Mouse (Mus musculus) kidney, embryonic 14.5 days (tissue): Measurements from ENCODE around the gene Tubg1. TPM values are rescaled to one million over a fixed set of nuclear protein-coding genes. Genes with fewer than 3 reads are reported as not detected.
A peak's percentile ranks its signal among the peaks of the same experiment; 100 is the strongest.

Source experiments
- ATAC-seq: fragments of 200-750 bp; cut with Nextera tagmentation; 2 replicates; pipeline ENCODE4 v1.8.0; 2017; ENCODE audit warnings: moderate number of reproducible peaks, mild to moderate bottlenecking, moderate TSS enrichment, moderate library complexity; ENCODE audit not compliant: low FRiP score, low TSS enrichment
- H3K27ac ChIP-seq: fragments of 300-500 bp; sonication (generic); 2 replicates; pipeline ENCODE4 v1.5.1; 2014; ENCODE audit warnings: low read depth, mild to moderate bottlenecking, low read length, moderate library complexity, mixed read lengths
- H3K27me3 ChIP-seq: fragments of 300-500 bp; sonication (generic); 2 replicates; pipeline ENCODE4 v1.6.1; 2014; ENCODE audit warnings: mild to moderate bottlenecking, low read length; ENCODE audit not compliant: control insufficient read depth, insufficient read depth
- H3K36me3 ChIP-seq: fragments of 300-500 bp; sonication (generic); 2 replicates; pipeline ENCODE4 v1.6.1; 2014; ENCODE audit warnings: low read length, mixed read lengths; ENCODE audit not compliant: control insufficient read depth, insufficient read depth
- H3K4me1 ChIP-seq: fragments of 300-500 bp; sonication (generic); 2 replicates; pipeline ENCODE4 v1.6.1; 2014; ENCODE audit warnings: low read length, mixed read lengths; ENCODE audit not compliant: control insufficient read depth, insufficient read depth
- H3K4me2 ChIP-seq: fragments of 300-500 bp; sonication (generic); replicated peaks from 2 replicates; pipeline ENCODE4 v1.6.1; 2014; ENCODE audit warnings: low read depth, mild to moderate bottlenecking, low read length
- H3K4me3 ChIP-seq: fragments of 300-500 bp; sonication (generic); 2 replicates; pipeline ENCODE4 v1.5.1; 2014; ENCODE audit warnings: mild to moderate bottlenecking, low read length
- H3K9ac ChIP-seq: fragments of 300-500 bp; sonication (generic); 2 replicates; pipeline ENCODE4 v1.6.1; 2014; ENCODE audit warnings: low read depth, mild to moderate bottlenecking, low read length, moderate library complexity
- H3K9me3 ChIP-seq: fragments of 300-500 bp; sonication (generic); 2 replicates; pipeline ENCODE4 v1.6.1; 2016; ENCODE audit warnings: low read length; ENCODE audit not compliant: control insufficient read depth
- WGBS: fragments of 180-500 bp; shearing (Covaris S2); extraction: QIAGEN DNeasy Blood & Tissue Kit; methylation state at CpG from one replicate; pipeline ENCODE4 v1.1.7; 2014; 5-methylcytosine and 5-hydroxymethylcytosine counted together
- polyA plus RNA-seq: library from polyadenylated mRNA; unstranded; fragments of >200 nt; fragmentation: Nextera tagmentation; extraction: Ambion mirVana; gene quantifications from 2 replicates; pipeline ENCODE4 v1.2.1, GENCODE M21; 2014

The Tubg1 gene
- polyA plus RNA-seq, 1 experiment from 2014 or later = 95.4 TPM

DNA sequence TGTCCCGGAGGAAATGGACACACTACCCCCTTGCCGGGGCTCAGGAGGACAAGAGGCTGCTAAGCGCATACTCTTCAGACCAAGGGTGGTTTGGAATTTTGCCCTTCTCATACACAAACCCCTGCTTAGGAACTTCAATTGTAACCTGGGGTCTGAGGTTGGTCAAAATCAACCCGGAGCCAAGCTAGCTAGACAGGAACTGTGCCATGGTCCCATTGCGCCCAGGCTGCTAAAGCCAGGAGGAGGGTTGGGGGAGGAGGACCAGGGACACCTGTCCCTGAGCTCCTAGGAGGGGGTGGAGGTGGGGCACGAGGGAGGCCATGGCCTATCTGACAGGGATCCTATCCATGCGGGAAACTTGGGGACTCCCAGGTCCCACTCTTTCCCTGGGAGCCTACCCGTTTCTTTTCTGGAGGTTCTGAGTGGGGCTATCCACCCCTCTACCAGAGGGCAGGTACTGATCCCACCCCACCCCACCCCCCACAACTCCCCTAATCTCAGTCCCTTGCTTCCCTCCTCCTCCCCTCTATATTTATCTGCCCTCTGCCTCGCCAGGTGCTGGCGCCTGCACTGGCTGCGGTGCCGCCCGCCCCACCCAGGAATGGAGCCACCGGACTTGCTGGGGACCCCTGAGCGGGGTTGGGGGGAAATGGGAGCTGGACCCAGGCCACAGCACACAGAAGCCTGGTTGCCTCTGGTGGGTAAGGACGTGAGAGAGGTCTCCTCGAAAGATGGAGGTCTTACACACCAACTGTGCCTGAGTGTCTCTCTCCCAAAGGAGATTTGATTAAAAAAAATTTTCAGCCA lies 49.8 kb downstream of the Tubg1 start:
- Histone ChIP-seq H3K27me3 (peaks cover 33% of the 10 kb centered on the region), H3K27ac (no peak overlapping the region), H3K4me2 (peak overlapping the region; percentile 93), H3K9me3 (no peaks in the 10 kb centered on the region), H3K9ac (peak overlapping the region; percentile 77), H3K36me3 (peaks cover 24% of the 10 kb centered on the region), H3K4me3 (peak overlapping the region; percentile 76), H3K4me1 (peaks cover 56% of the 10 kb centered on the region)
- ATAC-seq = no peak
- 13% methylated on average over 17 of the region's 17 CpGs for WGBS

DNA sequence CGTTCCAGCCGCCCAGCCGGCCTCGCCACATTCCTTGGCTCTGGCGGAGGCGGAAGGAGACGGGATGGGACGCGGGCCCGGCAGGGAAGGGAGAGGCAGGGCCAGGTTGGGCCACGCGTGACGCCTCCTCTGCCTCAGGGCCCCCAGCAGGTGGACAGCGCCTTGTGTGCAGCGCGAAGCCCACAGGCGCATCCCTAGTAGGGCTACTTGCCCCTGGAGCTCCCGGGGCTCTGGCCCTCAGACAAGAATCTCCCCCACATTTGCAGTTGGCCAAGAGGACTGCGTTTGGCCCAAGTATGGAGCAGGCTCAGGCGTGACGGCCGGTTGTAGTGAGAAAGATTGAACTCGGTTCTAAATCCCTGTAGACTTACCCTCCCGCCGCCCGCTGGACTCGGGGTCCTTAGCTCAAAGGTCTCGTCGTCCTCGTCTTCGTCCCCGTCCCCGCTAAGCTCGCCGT lies 50.6 kb downstream of the Tubg1 start, which contains the start of gene Cntnap1:
TSS of gene Cntnap1 (plus strand) at position 170 of the 457 bp plus-strand sequence.
- Histone ChIP-seq H3K27ac (peak within 1 kb of the TSS; percentile 92), H3K27me3 (peaks cover 32% of the 10 kb centered on the region), H3K9me3 (no peaks in the 10 kb centered on the region), H3K4me3 (peak within 1 kb of the TSS; percentile 76), H3K36me3 (peaks cover 22% of the 10 kb centered on the region), H3K4me2 (peak within 1 kb of the TSS; percentile 93), H3K9ac (peak within 1 kb of the TSS; percentile 77), H3K4me1 (peaks cover 54% of the 10 kb centered on the region)
- no peak for ATAC-seq
- WGBS = under 1% methylated on average over 35 of the region's 35 CpGs

GRCm38 (mm10) chr11:101170811-101171610 lies 51.3 kb downstream of the Tubg1 start, which contains the start of gene Plekhh3:
Gene Plekhh3 (minus strand): TSS chr11:101171351.
- H3K9me3 ChIP-seq = no peaks in the 10 kb centered on the region
- peak within 1 kb of the TSS; percentile 76 for H3K4me3 ChIP-seq
- peak within 1 kb of the TSS; percentile 93 for H3K4me2 ChIP-seq
- under 1% methylated on average over 47 of the region's 50 CpGs for WGBS
- H3K9ac ChIP-seq = peak within 1 kb of the TSS; percentile 77
- H3K36me3 ChIP-seq = peaks cover 21% of the 10 kb centered on the region
- H3K4me1 ChIP-seq = peaks cover 54% of the 10 kb centered on the region
- peaks cover 32% of the 10 kb centered on the region for H3K27me3 ChIP-seq
- H3K27ac ChIP-seq = peak within 1 kb of the TSS; percentile 92
- ATAC-seq = peak; percentile 93

GRCm38 (mm10) chr11:101171721-101172433 lies 52.1 kb downstream of the Tubg1 start:
- H3K27me3 ChIP-seq = peaks cover 27% of the 10 kb centered on the region
- H3K4me3 ChIP-seq = peak overlapping the region; percentile 56
- H3K36me3 ChIP-seq = peaks cover 13% of the 10 kb centered on the region
- no peaks in the 10 kb centered on the region for H3K9me3 ChIP-seq
- peak; percentile 41 for ATAC-seq
- under 1% methylated on average over 31 of the region's 31 CpGs for WGBS
- peak overlapping the region; percentile 89 for H3K27ac ChIP-seq
- peaks cover 62% of the 10 kb centered on the region for H3K4me1 ChIP-seq
- peak overlapping the region; percentile 78 for H3K4me2 ChIP-seq
- H3K9ac ChIP-seq = peak overlapping the region; percentile 69; the same call in 1 of the 2 replicates

GRCm38 (mm10) chr11:101172434-101172815 lies 52.7 kb downstream of the Tubg1 start:
- no peak for ATAC-seq
- H3K9ac ChIP-seq = peak overlapping the region; percentile 69; the same call in 1 of the 2 replicates
- H3K4me3 ChIP-seq = peak overlapping the region; percentile 56
- 8% methylated on average over 5 of the region's 5 CpGs for WGBS
- H3K4me2 ChIP-seq = peak overlapping the region; percentile 78
- H3K36me3 ChIP-seq = peaks cover 7% of the 10 kb centered on the region
- H3K27me3 ChIP-seq = peaks cover 27% of the 10 kb centered on the region
- H3K9me3 ChIP-seq = no peaks in the 10 kb centered on the region
- H3K4me1 ChIP-seq = peaks cover 65% of the 10 kb centered on the region
- peak overlapping the region; percentile 89 for H3K27ac ChIP-seq

DNA sequence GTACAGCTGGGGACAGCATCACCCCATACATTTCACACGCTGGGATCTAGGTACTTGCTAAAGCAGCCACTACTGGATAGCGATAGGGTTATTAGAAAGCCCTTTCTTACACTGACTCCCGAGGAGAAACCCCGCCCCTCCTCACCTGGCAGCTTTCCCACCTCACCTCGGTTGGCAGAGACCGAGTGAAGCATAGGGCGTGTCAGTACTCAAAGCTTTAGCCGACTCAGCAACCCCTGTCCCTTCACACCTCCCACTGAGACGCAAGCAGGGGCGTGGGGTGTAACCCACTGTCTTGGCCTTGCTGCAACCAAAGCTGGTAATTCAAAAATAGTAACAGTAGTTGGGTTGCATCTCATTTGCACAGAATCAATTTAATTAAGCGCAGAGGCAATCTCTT lies 53.4 kb downstream of the Tubg1 start:
- WGBS = 5% methylated on average over 11 of the region's 11 CpGs
- H3K4me2 ChIP-seq = peak overlapping the region; percentile 78
- peaks cover 64% of the 10 kb centered on the region for H3K4me1 ChIP-seq
- H3K4me3 ChIP-seq = peak overlapping the region; percentile 38; the same call in 1 of the 2 replicates
- peaks cover under 1% of the 10 kb centered on the region; the same call in 1 of the 2 replicates for H3K36me3 ChIP-seq
- ATAC-seq = no peak
- peaks cover 29% of the 10 kb centered on the region for H3K27me3 ChIP-seq
- 0 out of 2 replicates have a peak overlapping the region, but pooled peaks have one; percentile 51 for H3K9ac ChIP-seq
- no peaks in the 10 kb centered on the region for H3K9me3 ChIP-seq
- peak overlapping the region; percentile 57; the same call in 1 of the 2 replicates for H3K27ac ChIP-seq

DNA sequence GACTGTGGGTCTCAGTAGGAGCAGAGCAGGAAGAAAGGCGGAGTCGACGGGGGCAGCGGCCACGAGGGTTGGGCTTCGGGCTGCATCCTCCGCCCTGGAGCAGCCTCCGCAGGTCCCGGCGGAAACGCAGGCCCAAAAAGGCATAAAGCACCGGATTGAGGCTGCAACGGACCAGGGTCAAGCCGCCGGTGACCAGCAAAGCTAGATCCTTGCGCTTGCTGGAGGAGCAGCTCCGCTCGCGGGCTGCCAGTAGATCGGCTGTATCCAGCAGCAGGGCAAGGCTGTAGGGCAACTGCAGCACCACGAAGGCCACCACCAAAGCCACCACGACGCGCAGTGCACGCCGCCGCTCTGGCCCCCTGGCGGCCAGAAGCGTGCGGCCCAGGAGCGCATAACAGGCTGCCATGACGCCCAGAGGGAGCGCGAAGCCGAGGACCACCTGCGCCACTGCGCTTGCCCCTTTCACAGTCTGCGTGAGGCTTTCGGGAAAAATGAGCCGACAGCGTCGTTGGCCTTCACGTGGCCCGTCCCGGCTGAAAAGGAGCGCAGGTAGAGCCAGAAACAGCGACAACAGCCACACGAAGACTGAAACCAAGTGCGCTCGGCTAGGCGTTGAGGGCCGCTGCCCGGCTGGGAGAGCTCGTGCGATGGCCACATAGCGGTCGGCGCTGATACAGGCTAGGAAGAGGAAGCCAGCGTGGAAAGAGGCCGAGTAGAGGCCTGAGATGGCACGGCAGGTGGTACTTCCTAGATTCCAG lies 54.1 kb downstream of the Tubg1 start:
- no peaks in the 10 kb centered on the region for H3K9me3 ChIP-seq
- peak overlapping the region; percentile 38 for H3K4me3 ChIP-seq
- H3K27me3 ChIP-seq = peaks cover 28% of the 10 kb centered on the region
- peaks cover 57% of the 10 kb centered on the region for H3K4me1 ChIP-seq
- 2% methylated on average over 59 of the region's 61 CpGs for WGBS
- H3K4me2 ChIP-seq = peak overlapping the region; percentile 78
- H3K9ac ChIP-seq = peak overlapping the region; percentile 51
- H3K36me3 ChIP-seq = no peaks in the 10 kb centered on the region
- peak overlapping the region; percentile 57; the same call in 1 of the 2 replicates for H3K27ac ChIP-seq
- ATAC-seq = peak; percentile 62

GRCm38 (mm10) chr11:101174389-101174745 lies 54.6 kb downstream of the Tubg1 start:
- Histone ChIP-seq H3K9me3 (no peaks in the 10 kb centered on the region), H3K27me3 (peaks cover 31% of the 10 kb centered on the region), H3K4me3 (peak overlapping the region; percentile 38), H3K9ac (peak overlapping the region; percentile 51), H3K36me3 (no peaks in the 10 kb centered on the region), H3K4me1 (peaks cover 51% of the 10 kb centered on the region), H3K4me2 (peak overlapping the region; percentile 78), H3K27ac (peak overlapping the region; percentile 57; the same call in 1 of the 2 replicates)
- ATAC-seq = no peak
- WGBS = 26% methylated on average over 9 of the region's 9 CpGs
